Mouse (Mus musculus): Measurements from ENCODE around the gene Tut1.
"Not testable (repeated sequence)": the region's sequence is repeated elsewhere in the genome, so short reads cannot be mapped to it uniquely, and the experiment has no call there.

The Tut1 gene

DNA sequence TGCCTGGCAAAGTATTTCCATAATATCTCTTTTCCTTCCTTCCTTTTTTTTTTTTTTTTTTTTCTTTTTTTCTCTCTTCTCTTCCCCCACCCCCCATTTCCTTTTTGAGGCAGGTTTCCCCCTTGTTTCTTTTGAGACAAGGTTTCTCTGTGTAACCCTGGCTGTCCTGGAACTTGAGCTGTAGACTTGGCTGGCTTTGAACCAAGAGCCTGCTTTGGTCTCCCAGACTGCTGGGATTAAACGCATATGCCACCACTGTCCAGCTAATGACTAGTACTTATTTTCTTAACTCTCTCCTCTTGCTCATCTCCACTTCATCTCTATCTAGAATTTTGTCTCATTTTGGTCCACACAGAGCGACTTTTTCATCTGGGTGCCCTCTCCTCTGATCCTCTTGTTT is 10.6 kb upstream of the Tut1 start:
- DNase-seq = no peak

DNA sequence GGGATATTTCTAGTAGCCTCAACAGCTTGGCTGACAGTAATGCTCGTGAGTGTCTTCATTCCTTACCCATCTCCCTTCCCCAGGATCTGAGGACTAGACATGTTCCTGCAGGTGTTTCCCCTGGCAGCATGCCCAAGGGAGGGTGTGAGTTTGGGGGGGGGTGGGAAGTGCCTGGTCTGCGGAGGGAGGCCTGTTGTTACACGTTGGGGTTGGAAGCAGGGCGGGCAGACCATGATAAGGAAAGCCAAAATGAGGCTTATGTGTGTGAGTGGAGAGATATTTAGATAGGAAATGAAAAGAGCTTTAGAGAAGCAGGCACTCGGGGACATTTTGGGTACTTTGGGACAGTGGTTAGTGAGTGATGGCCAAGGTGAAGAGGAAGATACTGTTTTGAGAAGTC is 9.6 kb upstream of the Tut1 start:
- DNase-seq = no peak

DNA sequence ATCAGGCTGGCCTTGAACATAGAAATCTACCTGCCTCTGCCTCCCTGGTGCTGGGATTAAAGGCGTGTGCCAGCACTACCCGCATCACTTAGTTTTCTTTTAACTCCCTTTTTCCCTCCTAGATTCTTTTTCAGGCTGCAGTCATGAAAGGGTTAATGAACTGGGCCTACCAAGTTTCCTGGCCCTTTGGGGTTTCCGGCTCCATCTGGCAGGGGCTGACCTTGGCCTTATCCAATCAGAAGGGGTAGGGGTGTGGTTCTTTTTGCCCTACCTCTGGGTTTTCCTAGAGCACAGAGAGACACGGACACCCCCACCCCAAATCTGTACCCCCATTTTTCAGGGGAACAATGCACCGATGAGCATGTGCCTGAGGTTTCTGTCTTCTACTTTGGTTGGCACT is 8.9 kb upstream of the Tut1 start:
- peak; percentile 86 for DNase-seq

DNA sequence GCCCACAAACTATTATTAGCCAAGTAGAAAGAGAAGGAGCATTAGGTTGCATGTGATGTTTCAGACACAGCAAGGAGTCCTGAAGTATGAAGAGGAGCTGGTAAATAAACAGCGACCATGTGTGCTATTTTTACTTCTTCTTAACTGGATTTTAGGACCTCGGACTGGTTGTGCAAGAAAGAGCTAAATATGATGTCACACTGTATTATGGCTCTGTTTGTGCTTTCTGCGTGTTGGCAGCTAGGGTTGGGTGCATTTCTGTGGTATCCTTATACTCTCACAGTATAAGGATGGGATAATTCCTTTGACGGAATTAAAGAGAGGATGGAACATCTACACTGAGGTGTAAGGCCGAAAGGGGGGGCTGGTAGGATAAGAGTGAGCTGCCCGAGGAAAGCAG is 8.4 kb upstream of the Tut1 start:
- DNase-seq = no peak

DNA sequence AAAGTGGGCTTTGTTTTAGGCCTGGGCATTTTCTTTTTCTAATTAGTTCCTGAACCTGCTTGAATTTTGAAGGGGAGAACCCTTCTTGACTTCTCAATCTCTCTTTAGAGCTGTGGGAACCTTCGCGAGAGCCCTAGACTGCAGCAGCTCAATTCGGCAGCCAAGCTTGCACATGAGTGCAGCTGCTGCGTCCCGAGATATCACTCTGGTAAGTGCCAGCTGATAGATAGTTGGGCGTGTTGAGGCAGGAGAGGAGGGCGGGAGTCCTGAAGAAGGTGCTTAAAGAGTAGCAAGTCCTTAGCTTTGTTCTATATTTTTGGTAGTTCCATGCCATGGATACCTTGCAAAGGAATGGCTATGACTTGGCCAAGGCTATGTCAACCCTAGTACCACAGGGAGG is 6.7 kb upstream of the Tut1 start:
- no peak for DNase-seq

DNA sequence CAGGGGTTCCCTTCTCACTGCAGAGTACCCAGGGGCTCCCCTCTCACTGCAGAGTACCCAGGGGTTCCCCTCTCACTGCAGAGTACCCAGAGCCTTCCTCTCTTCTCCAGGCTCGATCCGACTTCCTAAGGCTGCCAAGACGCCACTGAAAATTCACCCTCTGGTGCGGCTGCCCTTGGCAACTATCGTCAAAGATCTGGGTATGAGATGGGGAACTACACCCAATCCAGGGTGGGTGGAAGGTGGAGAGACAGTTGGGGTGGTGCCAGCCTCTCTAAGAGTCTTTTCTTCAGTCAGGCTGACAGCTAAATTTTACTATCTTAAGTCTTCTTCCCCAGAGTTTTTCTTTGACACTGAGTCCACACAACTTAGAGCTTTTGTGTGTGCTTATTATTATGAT is 3.5 kb upstream of the Tut1 start:
- DNase-seq = no peak

DNA sequence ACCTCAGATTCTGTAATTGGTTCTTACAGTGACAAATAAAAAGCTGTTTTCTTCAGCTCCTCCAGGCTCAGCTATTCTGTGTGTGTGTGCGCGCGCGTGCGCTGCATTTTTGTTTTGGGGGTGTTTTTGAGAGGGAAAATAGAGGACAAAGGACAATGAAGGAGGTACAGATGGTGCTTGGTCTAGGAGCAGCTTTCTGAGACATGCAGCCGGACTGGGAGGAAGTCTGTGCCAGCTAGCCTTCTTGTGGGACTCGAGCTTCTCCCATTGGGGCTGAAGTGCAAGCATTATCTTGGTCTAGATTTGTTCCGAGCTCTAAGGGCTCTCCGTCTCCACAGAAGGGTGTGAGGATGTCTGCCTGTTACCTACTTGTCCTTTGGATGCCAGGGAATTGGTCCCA is 1.4 kb upstream of the Tut1 start:
- DNase-seq = no peak

DNA sequence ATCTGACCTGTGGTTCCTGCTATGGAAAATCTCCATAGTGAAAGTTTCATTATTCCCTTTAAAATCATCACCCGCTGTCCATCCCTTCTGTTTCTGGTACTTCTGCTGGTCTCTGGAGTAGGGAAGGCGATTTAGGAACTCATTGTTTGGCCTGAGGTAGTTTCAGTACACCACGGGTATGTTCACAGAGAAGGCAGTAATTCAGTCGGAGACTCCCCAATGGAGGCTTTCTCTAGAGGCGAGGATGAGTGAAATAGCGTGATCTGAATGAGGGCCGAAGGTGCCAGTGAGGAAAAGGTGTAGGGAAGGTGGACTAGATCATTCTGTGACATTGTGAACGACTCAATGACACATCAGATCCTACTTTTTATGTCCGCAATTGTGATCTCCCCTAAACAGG is 524 bp downstream of the Tut1 start:
- no peak for DNase-seq

DNA sequence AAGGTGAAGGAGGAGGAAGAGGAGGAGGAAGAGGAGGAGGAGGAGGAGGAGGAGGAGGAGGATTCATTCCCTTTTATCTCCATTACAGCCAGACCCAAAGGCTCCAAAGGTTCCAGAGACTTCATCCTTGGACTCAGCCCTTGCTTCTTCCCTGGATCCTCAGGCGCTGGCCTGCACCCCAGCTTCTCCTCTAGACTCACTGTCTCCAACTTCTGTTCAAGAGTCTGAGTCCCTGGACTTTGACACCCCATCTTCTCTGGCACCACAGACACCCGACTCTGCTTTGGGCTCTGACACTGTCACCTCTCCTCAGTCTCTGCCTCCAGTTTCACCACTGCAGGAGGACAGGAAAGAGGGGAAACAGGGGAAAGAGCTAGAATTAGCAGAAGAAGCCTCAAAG is 8.6 kb downstream of the Tut1 start:
- no peak for DNase-seq

DNA sequence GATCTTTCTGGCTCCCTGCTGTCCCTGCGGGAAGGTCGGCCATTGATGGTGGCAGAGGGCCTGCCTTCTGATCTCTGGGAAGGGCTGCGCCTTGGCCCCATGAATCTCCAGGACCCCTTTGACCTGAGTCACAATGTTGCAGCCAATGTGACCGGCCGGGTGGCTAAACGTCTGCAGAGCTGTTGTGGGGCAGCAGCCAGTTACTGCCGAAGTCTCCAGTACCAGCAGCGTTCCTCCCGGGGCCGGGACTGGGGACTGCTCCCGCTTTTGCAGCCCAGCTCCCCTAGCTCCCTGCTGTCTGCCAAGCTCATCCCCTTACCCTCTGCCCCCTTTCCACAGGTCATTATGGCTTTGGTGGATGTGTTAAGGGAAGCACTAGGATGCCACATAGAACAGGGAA is 11.4 kb downstream of the Tut1 start:
- DNase-seq = no peak

DNA sequence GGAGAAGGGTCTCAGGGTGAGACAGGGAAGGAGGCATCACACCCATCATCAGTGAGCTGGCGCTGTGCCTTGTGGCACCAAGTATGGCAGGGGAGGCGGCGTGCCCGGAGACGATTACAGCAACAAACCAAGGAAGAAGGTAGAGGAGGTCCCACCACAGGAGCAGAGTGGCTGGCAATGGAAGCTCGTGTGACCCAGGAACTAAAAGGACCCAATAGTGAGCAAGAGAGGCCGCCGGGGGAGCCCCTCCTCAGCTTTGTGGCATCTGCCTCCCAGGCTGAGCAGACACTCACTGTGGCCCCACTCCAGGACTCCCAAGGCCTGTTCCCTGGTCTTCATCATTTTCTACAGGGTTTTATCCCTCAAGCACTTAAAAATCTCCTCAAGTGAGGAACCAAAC is 12.1 kb downstream of the Tut1 start:
- DNase-seq = no peak

DNA sequence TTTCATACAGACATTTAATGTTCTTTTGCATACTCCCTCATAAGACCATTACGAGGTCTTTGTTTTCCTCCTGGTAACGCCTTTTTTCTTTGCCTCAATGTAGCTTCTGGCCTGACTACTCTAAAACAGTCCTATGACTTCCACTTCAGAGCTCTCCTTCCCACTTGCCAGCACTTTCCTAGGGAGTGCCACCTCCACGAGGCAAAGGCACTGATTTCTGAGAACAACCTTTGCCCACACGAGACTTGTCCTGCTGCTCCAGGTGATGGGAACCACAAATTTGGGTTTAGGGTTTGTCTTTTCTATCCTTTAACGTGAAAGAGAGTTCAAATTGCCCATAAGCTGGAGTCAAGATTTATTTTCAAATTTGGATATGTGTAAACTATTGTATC is 12.5 kb downstream of the Tut1 start:
- no peak for DNase-seq

DNA sequence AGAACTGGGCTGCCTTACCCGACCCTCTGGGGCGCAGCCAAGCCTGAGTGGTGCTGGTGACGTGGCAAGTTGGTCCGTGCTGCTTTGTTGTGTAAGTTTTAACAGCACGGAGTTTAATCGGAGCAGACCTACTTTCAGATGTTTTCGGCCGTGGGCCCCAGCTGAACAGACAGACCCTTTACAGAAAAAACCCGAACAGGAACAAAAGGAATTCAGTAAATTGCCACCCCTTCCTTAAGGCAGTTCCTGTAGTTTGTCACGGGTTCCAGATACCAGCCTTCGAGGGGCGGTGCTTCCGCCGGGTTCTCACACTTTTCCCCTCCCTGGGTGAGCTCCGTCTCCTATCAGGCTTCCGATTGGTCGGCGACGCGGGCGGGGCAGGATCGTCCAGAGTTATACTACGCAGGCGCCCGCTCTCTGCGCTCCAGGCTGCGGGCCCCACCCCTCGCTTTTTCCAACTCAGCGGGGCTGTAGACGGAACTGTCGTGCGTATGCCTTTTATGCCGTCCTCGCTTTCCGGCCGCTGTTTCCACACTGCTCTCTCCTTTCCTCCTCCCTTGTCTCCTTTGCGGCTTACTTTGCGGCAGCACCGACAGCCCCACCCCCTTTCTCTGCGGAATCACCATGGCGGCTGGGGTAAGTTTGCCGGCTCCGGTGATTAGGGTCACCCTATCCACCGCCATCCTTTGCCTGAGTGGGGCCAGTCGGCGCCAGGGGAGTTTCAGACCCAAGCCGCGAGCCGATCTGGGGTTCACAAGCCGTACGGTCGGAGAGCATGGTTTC is 13.1 kb downstream of the Tut1 start, which contains the start of gene Eef1g:
Eef1g (plus strand) TSS at position 452 of the 783 bp plus-strand sequence.
- DNase-seq = peak; percentile 100

DNA sequence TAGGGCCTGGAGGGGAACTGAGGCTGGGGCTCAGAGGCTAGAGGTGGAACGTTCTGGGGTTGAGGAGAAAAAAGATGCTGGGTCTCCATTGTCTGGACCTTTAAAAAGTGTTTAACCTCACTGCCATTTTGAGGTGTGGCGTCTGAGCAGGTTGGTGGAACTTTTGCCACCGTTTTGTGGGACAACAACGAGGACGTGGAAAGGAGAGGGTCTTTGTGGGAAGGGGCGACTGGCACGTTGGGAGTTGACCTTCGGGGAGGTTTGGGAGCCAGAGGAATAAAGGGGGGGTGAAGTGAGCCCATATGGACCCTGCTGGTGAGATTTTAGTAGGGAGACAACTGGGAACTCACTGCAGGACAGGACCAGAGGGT is 13.7 kb downstream of the Tut1 start:
- DNase-seq = no peak

DNA sequence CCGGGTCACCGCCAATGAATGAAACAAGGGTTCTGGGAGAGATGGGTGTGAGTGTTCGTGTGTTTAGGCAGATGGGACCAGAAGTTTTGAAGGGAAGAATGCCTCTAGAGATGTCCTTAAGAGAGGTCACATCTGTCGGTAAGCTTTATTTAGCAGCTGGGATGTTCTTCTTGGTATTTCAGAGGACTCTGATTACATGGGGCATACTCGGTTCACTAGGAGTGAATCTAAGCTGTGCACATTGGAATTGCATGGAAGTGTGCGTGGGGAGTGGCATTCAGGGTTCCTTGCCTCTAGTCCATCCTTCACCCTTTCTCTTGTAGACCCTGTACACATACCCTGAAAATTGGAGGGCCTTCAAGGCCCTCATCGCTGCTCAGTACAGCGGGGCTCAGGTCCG is 14.2 kb downstream of the Tut1 start:
- no peak for DNase-seq

DNA sequence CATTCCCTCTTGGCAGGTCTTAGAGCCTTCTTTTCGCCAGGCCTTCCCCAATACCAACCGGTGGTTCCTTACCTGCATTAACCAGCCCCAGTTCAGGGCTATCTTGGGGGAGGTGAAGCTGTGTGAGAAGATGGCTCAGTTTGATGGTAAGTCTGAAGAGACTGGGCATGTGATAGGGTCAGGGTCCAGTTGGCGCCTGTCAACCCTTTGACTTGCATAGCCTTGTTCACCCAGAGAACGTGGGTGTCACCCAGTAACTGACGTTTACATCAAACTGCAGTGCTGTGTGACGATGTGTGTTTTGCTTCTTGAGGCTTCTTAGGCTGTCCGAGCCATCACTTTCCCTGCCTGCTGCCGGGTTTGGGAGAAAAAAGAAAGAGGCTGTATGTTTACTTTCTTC is 18.8 kb downstream of the Tut1 start:
- DNase-seq = not testable (repeated sequence)

DNA sequence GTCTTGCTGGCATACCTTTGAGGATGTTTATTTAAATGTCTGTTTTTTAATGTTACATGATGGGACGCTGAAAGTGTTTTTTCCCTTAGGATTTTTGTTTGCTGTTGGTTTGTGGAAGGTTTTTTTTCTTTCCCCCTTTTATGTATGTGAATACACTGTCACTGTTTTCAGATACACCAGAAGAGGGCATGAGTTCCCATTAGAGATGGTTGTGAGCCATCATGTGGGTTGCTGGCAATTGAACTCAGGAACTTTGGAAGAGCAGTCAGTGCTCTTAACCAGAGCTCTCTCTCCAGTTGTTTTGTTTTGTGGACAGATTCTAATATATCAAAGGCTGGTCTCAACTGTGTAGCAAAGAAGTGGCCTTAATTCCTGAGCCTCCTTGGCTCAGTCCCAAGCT is 21.0 kb downstream of the Tut1 start:
- DNase-seq = no peak

DNA sequence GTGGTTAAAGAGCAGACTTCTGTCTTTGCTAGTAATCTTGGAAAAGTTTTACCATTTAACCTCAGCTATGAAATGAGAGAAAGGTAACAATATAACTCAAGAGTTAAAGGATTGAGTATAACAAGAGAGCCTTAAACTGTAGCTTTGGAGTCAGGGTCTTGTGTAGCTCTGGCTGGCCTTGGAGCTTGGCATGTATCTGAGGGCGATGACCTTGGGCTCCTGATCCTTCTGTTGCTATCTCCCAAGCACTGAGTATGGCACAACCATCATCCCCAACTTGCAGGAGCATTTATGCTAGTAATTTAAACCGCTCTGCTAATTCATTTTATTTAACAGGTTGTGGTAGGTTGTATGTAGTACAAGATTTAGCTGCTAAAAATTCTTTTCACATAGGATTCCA is 21.8 kb downstream of the Tut1 start:
- DNase-seq = no peak

DNA sequence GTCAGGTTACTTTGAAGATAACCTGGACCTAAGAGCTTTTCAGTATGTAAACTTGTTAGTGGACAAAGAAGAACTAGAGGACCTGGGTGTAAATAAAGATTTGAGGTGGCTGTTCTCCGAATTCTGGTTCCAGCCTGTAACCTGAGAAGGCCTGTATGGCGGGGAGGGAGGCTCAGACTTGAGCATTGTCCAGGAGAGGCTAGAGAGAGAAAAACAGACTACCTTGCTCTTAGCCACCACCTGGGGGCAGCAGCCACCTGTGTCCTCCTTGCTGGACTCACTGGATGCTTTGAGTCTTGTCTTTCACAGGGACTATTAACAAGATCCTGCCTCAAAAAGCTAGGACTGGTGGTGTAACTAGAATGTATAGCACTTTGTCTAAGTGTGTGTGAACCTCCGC is 22.9 kb downstream of the Tut1 start:
- peak; percentile 73 for DNase-seq

DNA sequence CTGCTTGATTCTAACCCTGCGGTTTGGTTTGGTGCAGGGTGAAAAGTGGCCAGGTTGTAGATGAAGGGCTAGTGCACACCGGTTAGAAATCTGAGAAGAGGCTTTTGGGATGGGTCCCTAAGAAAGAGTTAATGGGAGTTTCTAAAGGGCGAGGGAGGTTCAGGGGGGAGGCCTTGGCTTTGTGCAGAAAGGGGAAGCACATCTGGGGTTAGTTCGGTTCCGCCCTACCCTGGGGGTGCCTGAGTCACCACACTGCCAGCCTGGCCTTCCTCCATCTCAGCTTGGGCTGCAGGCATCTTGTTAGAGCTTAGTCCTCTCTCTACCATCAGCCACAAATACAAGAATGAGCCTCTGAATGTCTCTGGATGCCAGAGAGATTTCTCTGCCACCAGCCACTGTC is 27.1 kb downstream of the Tut1 start:
- DNase-seq = peak; percentile 64

DNA sequence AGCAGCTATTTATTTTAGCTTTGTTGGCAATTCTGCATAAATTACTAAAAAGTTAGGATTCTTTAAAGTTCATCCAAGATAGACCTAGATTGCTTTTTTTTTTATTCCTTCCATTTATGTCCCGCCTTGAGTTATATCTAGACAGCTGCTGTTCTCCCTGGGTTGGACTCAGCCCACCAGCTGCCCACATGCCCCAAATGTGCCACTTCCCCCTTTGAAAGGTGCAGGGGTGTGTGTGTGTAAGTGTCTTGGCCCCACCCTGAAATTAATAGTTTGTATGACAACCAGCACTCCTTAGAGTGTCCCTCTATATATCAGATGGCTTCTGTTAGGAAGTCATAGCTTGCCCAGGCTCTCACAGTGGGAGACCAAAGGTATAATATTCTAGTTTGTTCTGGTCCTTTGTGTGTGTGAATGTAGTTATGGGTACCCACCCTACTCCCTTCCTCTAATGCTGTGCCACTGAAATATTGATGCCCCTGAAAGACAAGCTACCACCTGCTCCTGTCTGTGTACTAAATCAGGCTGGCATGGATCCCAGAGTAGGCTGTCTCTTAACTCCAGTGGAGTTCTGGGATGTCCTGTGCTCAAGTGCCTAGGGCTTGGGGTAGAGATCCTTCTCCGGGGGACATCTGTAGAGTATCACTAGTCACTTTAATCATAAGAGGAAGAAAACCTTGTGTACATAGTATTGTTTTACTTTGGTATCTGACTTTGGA is 28.0 kb downstream of the Tut1 start:
- DNase-seq = peak; percentile 47

DNA sequence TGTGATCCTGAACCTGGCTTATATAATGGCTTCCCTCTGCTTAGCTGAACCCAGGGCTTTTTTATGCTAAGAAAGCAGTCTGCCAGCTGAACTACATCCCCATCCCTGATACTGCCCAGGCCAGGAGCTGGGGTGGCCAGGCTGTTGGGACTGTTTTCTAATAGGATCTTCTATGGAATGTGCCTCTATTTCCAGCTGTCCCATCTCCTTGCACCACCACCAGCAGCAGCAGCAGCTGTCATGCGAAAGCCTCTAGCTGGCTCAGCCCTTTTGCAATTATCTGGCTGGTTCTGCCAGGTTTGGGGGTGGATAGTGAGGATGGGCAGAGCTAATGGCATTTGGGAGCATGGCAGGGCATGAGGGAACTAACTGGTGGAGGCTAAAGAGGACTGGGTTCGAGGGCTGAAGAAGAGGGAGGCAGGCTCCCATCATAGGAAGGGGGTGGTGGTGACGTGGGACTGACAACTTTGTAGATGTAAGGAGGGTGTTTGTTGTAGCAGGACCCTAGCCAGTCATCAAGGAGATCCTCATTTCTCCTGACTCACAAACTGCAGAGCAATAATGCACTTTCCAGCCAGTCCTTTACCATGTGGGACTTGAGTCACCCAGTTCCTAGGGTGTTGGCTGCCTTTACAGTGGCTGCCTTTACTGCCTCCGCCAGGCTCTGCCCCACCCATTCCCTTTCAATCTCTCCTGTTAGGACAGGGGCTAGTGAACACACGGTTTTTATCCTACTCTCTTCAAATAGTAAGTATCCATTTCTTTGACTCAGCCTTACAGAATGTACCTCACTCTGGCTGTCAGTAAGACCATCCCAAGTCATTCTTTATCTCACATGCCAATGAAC is 28.9 kb downstream of the Tut1 start:
- DNase-seq = peak; percentile 51

DNA sequence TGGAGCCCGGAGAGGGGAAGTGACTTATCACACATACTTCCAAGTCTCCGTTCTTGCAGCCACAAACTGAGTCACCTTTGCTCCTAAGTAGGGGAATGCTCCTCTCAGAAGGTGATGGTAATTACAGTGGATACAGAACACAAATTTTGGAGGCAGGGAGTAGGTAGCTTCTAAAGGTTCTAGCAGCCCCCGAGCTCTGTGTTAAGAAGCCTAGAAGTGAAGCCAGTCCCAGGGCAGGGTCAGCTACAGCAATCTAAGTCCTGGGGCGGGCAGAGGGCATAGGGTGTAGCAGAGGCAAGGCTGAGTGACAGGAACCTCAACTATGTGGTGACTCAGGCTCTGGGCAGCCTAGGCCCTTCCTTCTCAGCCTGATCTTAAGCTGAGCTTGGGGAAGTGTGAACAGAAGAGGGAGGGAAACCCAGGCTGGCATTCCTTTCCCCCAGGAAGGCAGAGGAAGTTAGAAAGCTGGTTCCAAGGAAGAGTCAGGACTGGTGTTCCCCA is 29.6 kb downstream of the Tut1 start:
- peak; percentile 80 for DNase-seq
